Mouse (Mus musculus) CH12.LX (cell line): Measurements from ENCODE around the gene Sh3rf1. TPM values are rescaled to one million over a fixed set of nuclear protein-coding genes. Genes with fewer than 3 reads are reported as not detected.

ENCODE experiments used
- DNase-seq: peaks from one replicate; pipeline ENCODE4 v3.0.0-alpha.2; 2013; ENCODE audit errors: extremely low read depth
- H3K27ac ChIP-seq: 2 replicates; pipeline ENCODE4 v1.5.1; 2012; ENCODE audit warnings: low read depth, mild to moderate bottlenecking, control low read depth, moderate library complexity; ENCODE audit not compliant: insufficient read depth
- H3K27me3 ChIP-seq: replicated peaks from 2 replicates; pipeline ENCODE3; 2012; ENCODE audit warnings: inconsistent platforms
- H3K36me3 ChIP-seq, 2 experiments: replicated peaks in 1 of 2; 2 replicates each; pipeline versions ENCODE3 to v1.6.1; 2012; ENCODE audit warnings: inconsistent platforms in 1 of 2, low read length in 1 of 2, mild to moderate bottlenecking in 1 of 2, mixed read lengths in 1 of 2, moderate library complexity in 1 of 2; ENCODE audit not compliant: control insufficient read depth in 1 of 2, insufficient read depth in 1 of 2
- H3K4me1 ChIP-seq, 2 experiments: 2 replicates each; pipeline ENCODE4 v1.6.1; 2012; ENCODE audit warnings: inconsistent platforms in 1 of 2, moderate library complexity in 1 of 2; ENCODE audit not compliant: insufficient read depth in 2 of 2, control insufficient read depth in 1 of 2
- H3K4me2 ChIP-seq: 2 replicates; pipeline ENCODE4 v1.6.1; 2012; ENCODE audit warnings: low read depth, mild to moderate bottlenecking, control low read depth; ENCODE audit not compliant: poor library complexity, insufficient read depth, severe bottlenecking
- H3K4me3 ChIP-seq, 3 experiments: fragments of 150-350 bp in 1 of 3; sonication (generic) in 1 of 3; replicated peaks in 1 of 3; 2 replicates each; pipeline versions ENCODE3 to v1.5.1; 2011 to 2012; ENCODE audit warnings: low read depth in 2 of 3, low read length in 2 of 3, mild to moderate bottlenecking in 2 of 3, moderate library complexity in 2 of 3, control low read depth in 1 of 3, improper control_type of control experiment in 1 of 3, inconsistent platforms in 1 of 3, mixed read lengths in 1 of 3; ENCODE audit not compliant: poor library complexity in 1 of 3
- H3K79me2 ChIP-seq: replicated peaks from 2 replicates; pipeline ENCODE4 v1.6.1; 2012; ENCODE audit warnings: mild to moderate bottlenecking, moderate library complexity; ENCODE audit not compliant: control insufficient read depth, poor library complexity, insufficient read depth, severe bottlenecking; ENCODE audit errors: extremely low read depth
- H3K9ac ChIP-seq: 2 replicates; pipeline ENCODE4 v1.6.1; 2012; ENCODE audit warnings: low read depth, mild to moderate bottlenecking, control low read depth, moderate library complexity; ENCODE audit not compliant: insufficient read depth
- H3K9me3 ChIP-seq: replicated peaks from 2 replicates; pipeline ENCODE3; 2012; ENCODE audit warnings: low read length, inconsistent platforms, mixed read lengths
- BHLHE40 ChIP-seq: IDR thresholded peaks from 2 replicates; pipeline ENCODE4 v1.6.1; 2011; ENCODE audit warnings: mild to moderate bottlenecking, low read depth, low read length, improper control_type of control experiment
- CHD1 ChIP-seq: IDR thresholded peaks from 2 replicates; pipeline ENCODE4 v1.6.1; 2012; ENCODE audit warnings: low read depth, low read length, improper control_type of control experiment, inconsistent platforms
- CHD2 ChIP-seq: IDR thresholded peaks from 2 replicates; pipeline ENCODE4 v1.6.1; 2011; ENCODE audit warnings: low read length, improper control_type of control experiment
- CTCF ChIP-seq, 2 experiments: IDR thresholded peaks in 1 of 2; conservative IDR thresholded peaks in 1 of 2; 2 replicates each; pipeline ENCODE4 v1.5.1; 2011 to 2012; ENCODE audit warnings: low read depth in 2 of 2, low read length in 2 of 2, improper control_type of control experiment in 1 of 2, inconsistent platforms in 1 of 2, mild to moderate bottlenecking in 1 of 2, moderate library complexity in 1 of 2
- ELF1 ChIP-seq: IDR thresholded peaks from 2 replicates; pipeline ENCODE4 v1.6.1; 2014; ENCODE audit warnings: low read depth, mild to moderate bottlenecking, inconsistent platforms, low read length, improper control_type of control experiment
- EP300 ChIP-seq: IDR thresholded peaks from 2 replicates; pipeline ENCODE4 v1.6.1; 2011; ENCODE audit warnings: low read length, improper control_type of control experiment
- ETS1 ChIP-seq: conservative IDR thresholded peaks from 2 replicates; pipeline ENCODE4 v1.6.1; 2012; ENCODE audit warnings: low read depth, mild to moderate bottlenecking, inconsistent platforms, low read length, improper control_type of control experiment, moderate library complexity
- GABPA ChIP-seq: IDR thresholded peaks from 2 replicates; pipeline ENCODE4 v1.6.1; 2012; ENCODE audit warnings: low read depth, low read length, improper control_type of control experiment, inconsistent platforms; ENCODE audit not compliant: insufficient replicate concordance
- HCFC1 ChIP-seq: IDR thresholded peaks from 2 replicates; pipeline ENCODE4 v1.6.1; 2012; ENCODE audit warnings: low read depth, mild to moderate bottlenecking, inconsistent platforms, low read length, improper control_type of control experiment
- IRF4 ChIP-seq: IDR thresholded peaks from 2 replicates; pipeline ENCODE4 v1.6.1; 2014; ENCODE audit warnings: low read depth, mild to moderate bottlenecking, inconsistent platforms, low read length, improper control_type of control experiment
- JUN ChIP-seq: IDR thresholded peaks from 2 replicates; pipeline ENCODE4 v1.6.1; 2011; ENCODE audit warnings: low read depth, mild to moderate bottlenecking, low read length, improper control_type of control experiment, moderate library complexity; ENCODE audit not compliant: insufficient read depth
- JUND ChIP-seq: conservative IDR thresholded peaks from 2 replicates; pipeline ENCODE4 v1.6.1; 2011; ENCODE audit warnings: low read depth, low read length, improper control_type of control experiment
- MAX ChIP-seq: IDR thresholded peaks from 2 replicates; pipeline ENCODE4 v1.6.1; 2011; ENCODE audit warnings: low read length, improper control_type of control experiment
- MAZ ChIP-seq: IDR thresholded peaks from 2 replicates; pipeline ENCODE4 v1.6.1; 2012; ENCODE audit warnings: low read depth, mild to moderate bottlenecking, inconsistent platforms, low read length, improper control_type of control experiment, moderate library complexity
- MEF2A ChIP-seq: IDR thresholded peaks from 2 replicates; pipeline ENCODE4 v1.6.1; 2014; ENCODE audit warnings: low read depth, mild to moderate bottlenecking, inconsistent platforms, low read length, improper control_type of control experiment, borderline replicate concordance
- MXI1 ChIP-seq: IDR thresholded peaks from 2 replicates; pipeline ENCODE4 v1.6.1; 2011; ENCODE audit warnings: mild to moderate bottlenecking, low read depth, low read length, improper control_type of control experiment
- MYC ChIP-seq: IDR thresholded peaks from 2 replicates; pipeline ENCODE4 v1.6.1; 2011; ENCODE audit warnings: low read depth, mild to moderate bottlenecking, improper control_type of control experiment, low read length
- NELFE ChIP-seq: IDR thresholded peaks from 2 replicates; pipeline ENCODE4 v1.6.1; 2011; ENCODE audit warnings: low read depth, low read length, improper control_type of control experiment
- NRF1 ChIP-seq: IDR thresholded peaks from 2 replicates; pipeline ENCODE4 v1.6.1; 2014; ENCODE audit warnings: low read depth, mild to moderate bottlenecking, inconsistent platforms, low read length, improper control_type of control experiment, moderate library complexity
- PAX5 ChIP-seq: IDR thresholded peaks from 2 replicates; pipeline ENCODE4 v1.6.1; 2012; ENCODE audit warnings: low read length, inconsistent platforms, mixed read lengths
- RAD21 ChIP-seq: IDR thresholded peaks from 2 replicates; pipeline ENCODE4 v1.6.1; 2011; ENCODE audit warnings: low read depth, mild to moderate bottlenecking, low read length, improper control_type of control experiment, moderate library complexity
- RCOR1 ChIP-seq: conservative IDR thresholded peaks from 2 replicates; pipeline ENCODE4 v1.6.1; 2012; ENCODE audit warnings: low read depth, mild to moderate bottlenecking, inconsistent platforms, low read length, improper control_type of control experiment
- SIN3A ChIP-seq: IDR thresholded peaks from 2 replicates; pipeline ENCODE4 v1.6.1; 2012; ENCODE audit warnings: low read length, improper control_type of control experiment, inconsistent platforms
- SMC3 ChIP-seq: IDR thresholded peaks from 2 replicates; pipeline ENCODE4 v1.6.1; 2011; ENCODE audit warnings: low read depth, low read length, improper control_type of control experiment
- TBP ChIP-seq: conservative IDR thresholded peaks from 2 replicates; pipeline ENCODE4 v1.6.1; 2011; ENCODE audit warnings: low read depth, low read length, improper control_type of control experiment
- TCF12 ChIP-seq: IDR thresholded peaks from 2 replicates; pipeline ENCODE4 v1.6.1; 2014; ENCODE audit warnings: low read depth, mild to moderate bottlenecking, inconsistent platforms, low read length, improper control_type of control experiment
- USF1 ChIP-seq: IDR thresholded peaks from 2 replicates; pipeline ENCODE4 v1.6.1; 2014; ENCODE audit warnings: low read depth, mild to moderate bottlenecking, inconsistent platforms, low read length, improper control_type of control experiment
- USF2 ChIP-seq: conservative IDR thresholded peaks from 2 replicates; pipeline ENCODE4 v1.6.1; 2011; ENCODE audit warnings: low read depth, low read length, improper control_type of control experiment
- ZC3H11A ChIP-seq: IDR thresholded peaks from 2 replicates; pipeline ENCODE4 v1.6.1; 2012; ENCODE audit warnings: low read depth, mild to moderate bottlenecking, inconsistent platforms, low read length, improper control_type of control experiment
- ZKSCAN1 ChIP-seq: IDR thresholded peaks from 2 replicates; pipeline ENCODE4 v1.6.1; 2012; ENCODE audit warnings: low read depth, inconsistent platforms, low read length, improper control_type of control experiment, borderline replicate concordance
- ZNF384 ChIP-seq: IDR thresholded peaks from 2 replicates; pipeline ENCODE4 v1.6.1; 2012; ENCODE audit warnings: low read depth, low read length, improper control_type of control experiment, inconsistent platforms
- dilution Hi-C: fragments of 300-500 bp; cut with MboI; formaldehyde crosslinking; loops from 2 replicates; pipeline ENCODE4 v1.14.3; 2020; ENCODE audit warnings: low sequenced_read_pairs; ENCODE audit not compliant: extremely low pct_unique_long_range_greater_than_20kb, extremely low pct_ligation_motif_present
- in situ Hi-C: fragments of 300-500 bp; cut with MboI; formaldehyde crosslinking; loops from 3 replicates; pipeline ENCODE4 v1.14.3; 2019; ENCODE audit warnings: low sequenced_read_pairs, low pct_ligation_motif_present, low pct_unique_long_range_greater_than_20kb, mixed read lengths
- polyA plus RNA-seq: library from polyadenylated mRNA; unstranded; fragments of >175 nt; gene quantifications from 2 replicates; pipeline ENCODE4 v1.2.1, GENCODE M21; 2012; ENCODE audit warnings: low read depth; ENCODE audit not compliant: insufficient read length
- total RNA-seq, 2 experiments: library from RNA; depleted of rRNA; stranded (reverse); fragments of 300-350 nt in 1 of 2; fragments of >200 nt in 1 of 2; gene quantifications; 2 replicates each; pipeline ENCODE4 v1.2.3; 2012 to 2014

The Sh3rf1 gene
- total and polyA plus RNA-seq, 3 experiments = 6.0 to 16.8 (median 10.6) TPM

- no peak overlapping the region for H3K27ac ChIP-seq
- peaks cover 3% of the 10 kb centered on the region for H3K9me3 ChIP-seq
- no peak for DNase-seq
- H3K4me3 ChIP-seq = no peak overlapping the region
- dilution Hi-C loops (no loop called here), in situ Hi-C loops (no loop called here)
- peaks cover 0 to 33% of the 10 kb centered on the region in 2 experiments for H3K36me3 ChIP-seq
- H3K9ac ChIP-seq = no peak overlapping the region
- TF ChIP-seq MXI1 (no peak), GABPA (no peak), ELF1 (no peak), CTCF (conservative IDR thresholded peaks at IDR 0.05 in 1 of 2, IDR thresholded peaks at IDR 0.05 in 1 of 2; ENCODE audit: low read depth in 2 of 2, low read length in 2 of 2) (no peak), NELFE (no peak), EP300 (no peak), RCOR1 (no peak), MAZ (no peak)
- H3K4me1 ChIP-seq = peaks cover 3 to 31% of the 10 kb centered on the region in 2 experiments; a peak in 2 of 4 replicates
- no peaks in the 10 kb centered on the region for H3K27me3 ChIP-seq
- no peak overlapping the region for H3K4me2 ChIP-seq
- H3K79me2 ChIP-seq = peaks cover 3% of the 10 kb centered on the region; the same call in 1 of the 2 replicates
These were observed 89.3 kb downstream of the Sh3rf1 start for GRCm38 (mm10) chr8:61313016-61313415.

GRCm38 (mm10) chr8:61316012-61316767 lies 92.5 kb downstream of the Sh3rf1 start:
- dilution Hi-C loops = no loop called here
- no peak overlapping the region for H3K4me3 ChIP-seq
- peaks cover 0 to 22% of the 10 kb centered on the region in 2 experiments for H3K36me3 ChIP-seq
- peak; percentile 48 for DNase-seq
- H3K9me3 ChIP-seq = peaks cover 3% of the 10 kb centered on the region
- no peak overlapping the region; the same call in 1 of the 2 replicates for H3K4me2 ChIP-seq
- H3K27ac ChIP-seq = no peak overlapping the region
- H3K79me2 ChIP-seq = peaks cover 5% of the 10 kb centered on the region; the same call in 1 of the 2 replicates
- peaks cover 6 to 41% of the 10 kb centered on the region in 2 experiments for H3K4me1 ChIP-seq
- H3K27me3 ChIP-seq = no peaks in the 10 kb centered on the region
- in situ Hi-C loops = no loop called here
- H3K9ac ChIP-seq = no peak overlapping the region
- TF ChIP-seq MYC (no peak), ZNF384 (peak; percentile 85), MXI1 (no peak), JUND (no peak), TBP (no peak), RAD21 (no peak), SIN3A (no peak), SMC3 (no peak), CHD1 (no peak), GABPA (no peak), IRF4 (peak; percentile 28; the same call in 1 of the 2 replicates), PAX5 (no peak), ELF1 (no peak), ETS1 (peak; percentile 65), ZKSCAN1 (no peak), CHD2 (no peak), USF1 (no peak), TCF12 (0 out of 2 replicates have a peak, but pooled peaks have one; percentile 15), MAX (no peak), HCFC1 (no peak), NRF1 (no peak), ZC3H11A (no peak), USF2 (no peak), CTCF (conservative IDR thresholded peaks at IDR 0.05 in 1 of 2, IDR thresholded peaks at IDR 0.05 in 1 of 2; ENCODE audit: low read depth in 2 of 2, low read length in 2 of 2) (no peak), MEF2A (peak; percentile 29; the same call in 1 of the 2 replicates), BHLHE40 (0 out of 2 replicates have a peak, but pooled peaks have one; percentile 23), EP300 (peak; percentile 48), JUN (no peak)
